Mouse (Mus musculus): ENCODE measurements around the gene Tspo. TPM values are rescaled to one million over a fixed set of nuclear protein-coding genes. Genes with fewer than 3 reads are reported as not detected.

Gene Tspo
- polyA plus RNA-seq (2012): 74.6 and 98.5 TPM in 2 replicates

DNA sequence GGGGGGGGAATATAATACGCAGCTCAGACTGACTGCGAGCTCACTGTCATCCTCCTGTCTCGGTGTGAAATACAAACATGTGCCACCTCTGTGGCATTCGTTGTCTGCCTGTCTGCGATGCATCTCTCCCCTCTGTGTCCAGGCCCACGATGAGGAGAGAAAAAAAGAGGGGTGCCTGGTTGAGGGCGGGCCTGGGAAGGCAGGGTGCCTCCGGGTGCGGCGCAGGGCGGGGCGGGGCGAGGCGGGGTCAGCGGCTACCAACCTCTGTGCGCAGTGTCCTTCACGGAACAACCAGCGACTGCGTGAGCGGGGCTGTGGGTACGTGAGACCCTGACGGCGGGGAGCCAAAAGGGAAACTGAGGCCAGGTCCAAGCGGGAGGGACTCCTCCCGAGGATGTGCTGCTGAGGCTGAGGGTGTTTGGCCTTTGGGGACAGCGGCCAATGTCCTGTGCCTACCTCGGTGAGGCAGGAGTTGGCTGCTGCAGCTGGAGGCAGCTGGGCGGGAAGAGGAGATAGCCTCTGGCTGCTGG, at the start of gene Tspo, which contains the start of gene Mcat:
Tspo (plus strand) TSS at position 266 of the 530 bp plus-strand sequence.
Mcat (minus strand) TSS at position 461 of the 530 bp plus-strand sequence.
- no peak for TF ChIP-seq GATA1 (IDR thresholded peaks at IDR 0.05; ENCODE audit: low read length)

DNA sequence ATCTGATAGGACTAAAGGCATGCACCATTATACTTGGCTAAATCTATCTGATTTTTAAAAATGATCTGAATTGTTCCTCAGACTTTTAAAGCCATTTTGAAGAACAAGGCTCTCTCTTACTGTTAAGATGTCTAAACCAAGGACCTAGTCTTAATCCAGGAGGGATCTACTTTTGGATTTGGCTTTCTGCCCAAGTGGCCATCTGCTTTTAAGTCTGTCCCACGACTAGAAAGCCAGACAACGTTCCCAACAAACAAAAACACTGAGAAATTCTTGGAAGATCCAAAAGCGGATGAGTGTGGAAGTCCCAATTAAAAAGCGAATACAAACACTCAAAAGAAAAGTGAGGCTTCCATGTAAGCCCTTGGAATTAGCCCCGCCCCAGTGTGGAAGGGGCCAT, 48.4 kb upstream of the Tspo start:
- no peak for TF ChIP-seq GATA1 (IDR thresholded peaks at IDR 0.05; ENCODE audit: low read length)

DNA sequence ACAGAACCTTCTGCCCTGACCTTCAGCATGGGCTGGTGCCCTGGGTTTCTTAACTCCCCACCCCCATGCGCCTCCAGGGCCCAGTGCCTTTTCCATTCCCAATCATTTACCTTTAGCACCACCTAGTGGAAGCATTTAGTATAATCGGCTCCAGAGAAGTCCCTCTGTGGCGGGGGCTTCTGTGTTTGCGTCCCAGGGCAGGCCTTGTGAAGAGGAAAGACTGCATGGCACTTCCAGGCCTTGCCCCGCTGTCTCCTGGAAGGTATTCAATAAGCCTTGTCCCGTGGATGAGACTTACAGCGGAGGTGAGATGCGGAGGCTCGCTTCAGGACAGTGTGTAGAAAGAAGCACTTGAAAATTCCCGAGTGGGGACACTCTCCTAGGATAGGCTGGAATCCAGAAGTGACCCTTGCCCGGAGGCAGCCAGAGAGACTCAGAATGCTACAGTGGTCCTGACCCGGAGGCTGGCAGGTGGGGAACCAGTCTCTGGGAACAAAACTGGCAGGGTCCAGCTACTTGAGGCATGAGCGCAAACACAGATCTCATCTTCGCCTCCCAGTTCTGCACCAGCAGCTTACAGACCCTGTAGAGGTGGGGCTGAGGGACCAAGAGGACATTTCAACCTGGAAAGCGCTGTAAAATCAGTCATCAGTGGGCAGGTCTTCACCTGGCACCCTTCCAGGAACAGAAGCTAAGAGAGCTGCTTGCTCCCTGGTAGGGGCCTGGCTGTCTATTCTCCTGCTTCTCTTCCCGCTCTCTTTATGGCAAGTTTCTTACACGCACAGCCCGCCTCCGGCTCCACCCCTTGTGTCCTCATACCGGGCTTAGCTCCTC, 45.0 kb upstream of the Tspo start:
- no peak for TF ChIP-seq GATA1 (IDR thresholded peaks at IDR 0.05; ENCODE audit: low read length)

DNA sequence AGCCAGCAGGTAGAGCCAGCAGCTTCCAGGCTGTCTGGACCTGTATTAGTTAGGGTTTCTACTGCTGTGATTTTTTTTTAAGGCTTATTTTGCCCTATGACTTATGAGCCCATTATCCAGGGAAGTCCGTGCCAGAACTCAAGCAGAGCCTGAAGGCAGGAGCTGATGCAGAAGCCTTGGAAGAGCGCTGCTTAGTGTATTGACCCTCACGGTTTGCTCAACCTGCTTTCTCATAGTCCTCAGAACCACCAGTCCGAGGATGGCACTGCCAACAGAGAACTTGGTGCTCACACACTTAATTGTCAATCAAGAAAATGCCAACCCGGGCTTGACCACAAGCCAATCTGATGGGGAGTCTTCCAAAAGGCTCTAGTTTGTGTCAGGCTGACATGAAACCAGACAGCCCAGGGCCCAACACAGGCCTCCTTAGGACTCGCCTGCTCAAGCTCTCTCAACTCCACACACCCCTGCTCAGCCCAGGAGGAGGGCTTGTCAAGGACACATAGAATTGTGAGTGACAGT, 42.5 kb upstream of the Tspo start:
- TF ChIP-seq GATA1 (IDR thresholded peaks at IDR 0.05; ENCODE audit: low read length): no peak

DNA sequence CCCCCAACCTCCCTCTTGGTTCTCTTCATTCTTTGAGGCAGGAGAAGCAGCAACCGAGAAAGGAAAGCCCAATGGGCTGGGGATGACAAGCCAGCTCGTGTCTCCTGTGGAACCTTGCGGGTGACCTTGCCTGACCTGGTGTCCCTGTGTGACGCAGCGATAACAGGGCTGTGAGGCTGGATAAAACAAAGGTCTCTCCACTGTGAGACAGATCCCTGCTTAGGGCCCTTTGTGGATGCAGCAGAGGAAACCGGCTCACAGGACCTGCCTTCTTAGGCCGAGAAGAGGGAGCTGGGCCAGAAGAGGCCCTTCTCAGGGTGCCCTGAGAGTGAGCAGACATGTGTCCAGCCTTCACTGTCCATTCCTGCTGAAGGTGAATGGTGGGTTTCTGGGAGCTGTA, 40.2 kb upstream of the Tspo start:
- TF ChIP-seq GATA1 (IDR thresholded peaks at IDR 0.05; ENCODE audit: low read length): no peak

DNA sequence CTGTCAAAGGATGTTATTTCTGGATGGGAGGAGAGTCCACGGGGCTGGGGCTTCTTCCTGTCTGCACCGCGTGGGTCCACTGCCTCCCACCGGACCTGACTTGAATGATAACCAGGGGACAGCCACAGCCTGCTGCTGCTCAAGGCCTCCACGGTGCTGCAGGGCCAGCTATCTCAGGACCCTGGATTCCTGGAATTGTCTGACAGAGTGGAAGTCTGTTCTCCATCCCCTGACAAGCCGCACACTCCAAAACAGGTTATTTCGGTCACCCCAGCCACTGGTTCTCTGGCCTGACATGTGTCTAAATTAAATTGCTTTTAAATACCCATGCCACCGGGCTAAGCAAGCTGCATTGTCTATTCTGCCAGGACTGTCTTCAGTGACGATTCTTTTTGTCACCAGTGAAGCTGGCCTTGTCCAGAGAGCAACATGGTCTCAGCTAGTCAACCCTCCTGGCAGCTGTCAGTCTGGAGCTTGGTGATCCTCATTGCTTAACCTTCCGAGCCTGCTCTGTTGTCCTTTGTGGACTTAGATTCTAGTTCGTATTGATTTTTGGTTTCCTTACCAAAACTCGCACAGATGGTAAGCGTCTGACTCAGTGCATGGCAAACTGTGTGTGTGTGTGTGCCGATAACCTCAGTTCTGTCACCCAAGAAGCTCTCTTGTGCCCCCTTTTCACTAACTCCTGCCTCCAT, 39.6 kb upstream of the Tspo start:
- TF ChIP-seq GATA1 (IDR thresholded peaks at IDR 0.05; ENCODE audit: low read length): no peak

DNA sequence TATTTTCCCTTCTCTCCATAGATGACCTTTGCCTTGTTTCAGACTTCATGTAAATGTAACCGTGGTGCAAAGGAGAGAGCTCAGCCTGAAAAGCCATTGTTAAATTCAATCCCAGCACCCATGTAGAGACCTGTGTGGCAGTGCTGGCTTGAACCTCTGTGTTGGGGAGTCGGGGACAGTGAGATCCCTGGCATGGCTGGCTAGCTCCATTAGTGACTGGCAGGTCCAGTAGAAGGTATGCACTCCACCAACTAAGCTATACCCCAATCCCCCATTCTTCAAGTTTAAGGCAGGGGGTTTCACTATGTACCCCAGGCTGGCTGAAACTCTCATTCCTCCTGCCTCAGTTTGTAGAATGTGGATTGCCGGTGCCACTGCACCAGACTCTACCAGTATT, 39.1 kb upstream of the Tspo start:
- TF ChIP-seq GATA1 (IDR thresholded peaks at IDR 0.05; ENCODE audit: low read length): no peak

DNA sequence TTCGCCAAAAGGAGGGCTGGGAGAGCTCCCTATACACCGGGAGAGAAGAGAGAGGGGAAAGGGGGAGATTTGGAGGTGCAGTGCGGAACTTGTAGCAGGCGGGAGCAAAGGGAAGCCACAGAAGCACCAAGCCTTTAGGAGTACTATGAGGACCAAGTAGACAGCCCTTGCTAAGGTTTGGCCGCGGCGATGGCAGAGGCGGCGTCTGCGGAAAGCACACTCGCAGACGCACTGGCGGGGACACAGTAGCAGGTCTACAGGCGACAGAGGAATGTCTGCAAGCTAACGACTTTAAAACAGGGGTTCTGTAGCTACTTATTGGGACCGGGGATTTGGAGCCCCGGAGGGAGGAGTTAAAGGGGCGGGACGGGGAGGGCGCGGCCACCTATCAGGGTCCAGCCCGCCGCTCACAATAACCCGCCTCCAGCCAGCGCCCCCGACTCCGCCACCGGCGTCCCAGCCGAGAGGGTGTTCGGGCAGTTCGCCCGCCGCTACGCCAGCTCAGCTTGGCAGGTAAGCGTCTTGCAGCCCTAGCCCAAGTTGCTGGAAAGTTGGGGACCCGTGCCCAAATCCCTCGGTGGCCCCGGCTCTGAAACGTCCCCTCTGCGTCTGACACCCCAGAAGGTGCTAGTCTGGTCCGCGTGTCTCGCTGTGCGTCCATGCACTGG, 36.8 kb upstream of the Tspo start, which contains the start of gene Bik:
Bik (plus strand) TSS at position 439 of the 668 bp plus-strand sequence.
- no peak for TF ChIP-seq GATA1 (IDR thresholded peaks at IDR 0.05; ENCODE audit: low read length)

DNA sequence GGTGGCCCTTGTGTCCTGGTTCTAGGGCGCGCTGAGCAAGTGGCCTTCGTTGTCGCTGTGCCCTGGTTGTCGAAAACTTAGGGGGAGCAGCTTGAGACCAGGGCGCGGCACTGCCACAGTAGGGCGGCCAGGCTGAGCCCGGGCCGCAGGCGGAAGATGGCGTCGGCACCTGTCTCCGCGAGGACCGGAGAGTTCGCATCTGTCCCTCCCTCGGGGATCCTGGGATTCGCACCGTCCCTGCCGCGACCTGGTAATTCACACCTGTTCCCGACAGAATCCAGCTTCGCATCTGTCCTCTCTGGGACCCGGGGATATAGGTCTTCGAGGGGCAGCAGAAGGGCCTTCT, 36.3 kb upstream of the Tspo start:
- TF ChIP-seq GATA1 (IDR thresholded peaks at IDR 0.05; ENCODE audit: low read length): no peak

DNA sequence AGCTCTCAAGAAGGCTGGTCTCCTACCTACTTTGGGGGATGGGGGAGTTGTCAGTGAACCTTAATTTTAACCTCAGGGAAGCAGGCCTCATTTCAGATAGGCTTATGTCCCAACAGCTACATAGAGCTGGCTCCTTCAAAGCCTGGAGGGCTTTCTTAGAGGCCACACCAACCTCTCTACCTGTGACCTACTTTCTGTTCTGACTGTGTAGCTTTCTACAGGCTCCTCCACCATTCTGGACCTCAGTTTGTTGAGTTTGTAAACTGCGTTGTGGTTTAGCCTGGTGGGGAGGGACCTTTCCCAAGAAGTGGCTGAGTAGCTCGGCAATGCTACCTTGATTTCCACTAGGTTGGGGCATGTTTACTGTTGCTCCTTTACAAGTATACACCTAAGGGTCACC, 35.6 kb upstream of the Tspo start:
- TF ChIP-seq GATA1 (IDR thresholded peaks at IDR 0.05; ENCODE audit: low read length): no peak

DNA sequence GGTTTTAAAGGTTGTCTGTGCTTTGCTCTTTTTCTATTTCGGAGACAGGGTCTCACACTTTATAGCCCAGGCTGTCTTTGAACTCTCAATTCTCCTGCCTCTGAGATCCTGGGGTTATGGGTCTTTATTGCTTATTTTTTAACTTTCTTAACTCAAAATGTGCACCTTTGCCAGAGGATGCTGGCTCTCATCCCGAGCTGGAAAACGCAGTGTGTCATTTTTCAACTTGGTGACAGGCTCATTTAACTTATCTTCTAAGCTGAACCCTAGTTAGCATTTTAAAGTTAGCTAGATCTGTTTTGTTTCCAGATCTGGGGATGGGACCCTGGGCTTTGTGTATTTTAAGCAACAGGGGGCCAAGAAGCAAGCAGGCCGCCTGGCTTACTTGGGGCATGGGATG, 34.5 kb upstream of the Tspo start:
- TF ChIP-seq GATA1 (IDR thresholded peaks at IDR 0.05; ENCODE audit: low read length): no peak

DNA sequence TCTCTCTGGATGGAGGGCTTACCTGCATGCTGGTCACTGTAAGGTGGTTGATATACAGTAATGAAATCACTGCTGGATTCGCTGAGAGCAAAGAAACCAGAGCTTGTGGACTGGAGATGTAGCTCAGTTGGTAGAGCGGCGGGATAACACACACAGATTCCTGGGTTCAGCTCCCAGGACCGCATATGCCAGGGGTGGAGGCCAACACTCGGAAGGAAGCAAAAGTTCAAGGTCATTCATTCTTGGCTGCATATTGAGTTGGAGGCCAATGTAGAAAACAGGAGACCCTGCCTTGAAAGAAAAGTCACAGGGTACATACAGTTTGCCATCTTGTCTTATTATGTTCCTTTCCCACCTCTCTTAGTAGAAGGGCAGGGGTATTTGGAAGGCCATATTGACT, 33.6 kb upstream of the Tspo start:
- no peak for TF ChIP-seq GATA1 (IDR thresholded peaks at IDR 0.05; ENCODE audit: low read length)

DNA sequence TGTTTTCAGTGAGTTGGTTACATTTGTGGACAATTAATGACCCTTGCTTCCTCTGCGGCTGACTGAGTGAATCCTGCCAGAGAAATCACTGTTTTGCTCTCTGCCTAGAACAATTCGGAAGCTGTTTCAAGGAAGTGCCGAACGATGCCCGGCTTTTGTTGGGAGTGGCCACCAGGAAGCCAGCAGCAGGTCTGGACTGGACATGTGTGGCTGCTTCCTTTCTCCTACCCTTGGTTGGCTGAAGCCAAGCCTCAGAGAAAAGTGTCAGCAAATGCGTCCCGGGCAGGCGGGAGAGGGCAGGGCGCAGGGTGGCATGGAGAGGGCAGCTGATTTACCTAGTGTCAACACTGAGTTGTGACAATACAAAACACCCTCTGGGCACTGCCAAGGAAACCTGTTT, 33.2 kb upstream of the Tspo start:
- TF ChIP-seq GATA1 (IDR thresholded peaks at IDR 0.05; ENCODE audit: low read length): no peak

DNA sequence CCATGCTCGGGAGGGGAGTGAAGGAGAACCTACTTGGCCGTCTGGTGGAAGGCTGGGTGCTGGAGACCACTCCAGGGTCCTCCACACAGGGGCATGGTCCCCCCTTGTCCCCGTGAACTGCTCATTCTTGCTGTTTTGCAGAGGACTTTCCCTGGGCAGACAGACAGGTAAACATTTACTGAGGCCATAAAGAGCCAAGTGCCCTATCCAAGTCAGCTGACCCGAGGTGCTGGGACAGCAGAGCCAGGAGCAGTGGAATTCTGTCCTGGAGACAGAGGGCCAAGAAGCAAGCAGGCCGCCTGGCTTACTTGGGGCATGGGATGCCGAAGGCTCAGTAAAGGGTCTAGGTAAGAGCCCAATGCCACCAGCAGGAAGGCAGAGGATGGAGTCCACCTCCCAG, 32.7 kb upstream of the Tspo start:
- no peak for TF ChIP-seq GATA1 (IDR thresholded peaks at IDR 0.05; ENCODE audit: low read length)

DNA sequence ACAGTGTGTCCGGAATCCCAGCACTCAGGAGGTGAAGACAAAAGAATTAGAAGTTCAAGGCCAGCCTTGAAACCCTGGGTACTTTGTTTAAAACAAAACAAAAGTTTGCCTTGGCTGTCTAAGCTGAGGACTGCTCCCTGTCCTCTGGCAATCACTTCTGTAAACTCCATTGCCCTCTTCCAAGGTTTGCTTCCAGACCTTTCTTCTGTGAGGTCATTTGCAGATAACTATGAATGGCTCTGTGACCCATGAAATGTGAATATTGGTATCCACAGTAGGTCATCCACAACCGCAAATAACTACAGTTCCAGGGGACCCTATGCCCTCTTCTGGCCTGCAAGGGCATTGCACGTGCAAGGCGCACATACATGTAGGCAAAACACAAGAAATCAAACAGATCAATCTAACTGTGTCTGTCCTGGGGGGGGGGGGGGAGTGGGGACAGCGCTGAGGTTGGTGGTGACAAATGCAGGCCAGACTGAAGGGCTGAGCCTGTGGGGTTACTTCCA, 31.4 kb upstream of the Tspo start:
- TF ChIP-seq GATA1 (IDR thresholded peaks at IDR 0.05; ENCODE audit: low read length): no peak

DNA sequence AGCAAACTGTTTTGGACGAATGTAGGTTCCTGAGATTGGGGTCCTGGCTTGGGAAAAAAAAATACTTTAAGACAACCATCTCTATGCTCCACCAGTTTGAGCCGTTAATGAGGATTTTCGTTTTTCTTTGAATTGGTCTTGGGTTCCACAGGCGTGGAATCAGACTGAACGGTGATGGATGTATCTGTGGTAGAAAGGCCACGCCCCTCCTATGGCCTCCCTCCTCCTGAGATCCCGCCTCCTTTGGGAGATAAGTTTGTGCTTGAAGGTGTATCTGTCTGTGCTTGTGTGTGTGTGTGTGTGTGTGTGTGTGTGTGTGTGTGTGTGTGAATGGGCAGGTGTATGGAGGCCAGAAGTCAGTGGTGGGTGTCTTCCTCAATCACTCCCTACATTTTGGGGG, 30.8 kb upstream of the Tspo start:
- TF ChIP-seq GATA1 (IDR thresholded peaks at IDR 0.05; ENCODE audit: low read length): no peak
